Mouse (Mus musculus) thymus, postnatal 36 days (tissue): ENCODE data around the gene Prkce.
A peak's percentile ranks its signal among the peaks of the same experiment; 100 is the strongest.

ENCODE experiments used
- DNase-seq, 2 experiments: peaks; one replicate each; pipeline ENCODE4 v3.0.0; 2022; ENCODE audit warnings: mixed read lengths in 2 of 2

Gene Prkce

DNA sequence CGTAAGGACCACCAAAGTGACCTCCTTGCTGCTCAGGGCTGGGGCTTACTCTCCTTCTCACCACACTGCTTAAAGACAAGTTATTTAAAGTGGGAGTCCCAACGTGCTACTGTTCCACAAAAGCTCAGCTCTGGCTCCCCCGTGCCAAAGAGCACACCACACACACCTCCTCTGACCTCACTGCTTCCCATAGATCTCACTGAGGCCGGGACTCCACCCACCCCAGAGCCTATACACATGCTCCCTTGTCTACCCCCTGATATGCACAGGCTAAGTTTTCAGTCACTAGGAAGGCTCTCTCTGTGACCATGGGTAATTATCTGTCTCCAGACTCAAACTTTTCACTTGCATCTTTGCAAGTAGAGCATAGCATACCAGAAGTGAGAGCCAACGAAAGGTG, 170.7 kb downstream of the Prkce start:
- no peak for DNase-seq

DNA sequence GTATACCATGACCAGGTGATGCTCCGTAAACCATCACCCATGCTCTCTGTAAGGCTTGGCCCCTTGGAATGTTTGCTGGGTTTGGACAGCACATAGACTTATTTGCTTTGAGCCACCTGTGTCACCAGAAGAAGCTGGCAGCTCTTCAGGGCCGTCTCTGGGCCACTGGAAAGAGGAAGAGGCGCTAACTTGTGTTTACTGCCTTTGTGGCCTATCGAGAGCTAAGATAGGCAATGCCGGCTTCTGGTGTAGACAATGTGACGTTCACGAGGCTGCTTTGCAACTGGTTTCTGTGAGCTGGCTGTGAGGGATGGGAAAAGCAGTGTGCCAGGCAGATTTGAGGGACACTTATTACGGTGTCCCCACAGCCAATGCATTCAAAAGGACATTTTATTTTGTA, 176.4 kb downstream of the Prkce start:
- DNase-seq: peak in 1 of 2 experiments; percentile 6

DNA sequence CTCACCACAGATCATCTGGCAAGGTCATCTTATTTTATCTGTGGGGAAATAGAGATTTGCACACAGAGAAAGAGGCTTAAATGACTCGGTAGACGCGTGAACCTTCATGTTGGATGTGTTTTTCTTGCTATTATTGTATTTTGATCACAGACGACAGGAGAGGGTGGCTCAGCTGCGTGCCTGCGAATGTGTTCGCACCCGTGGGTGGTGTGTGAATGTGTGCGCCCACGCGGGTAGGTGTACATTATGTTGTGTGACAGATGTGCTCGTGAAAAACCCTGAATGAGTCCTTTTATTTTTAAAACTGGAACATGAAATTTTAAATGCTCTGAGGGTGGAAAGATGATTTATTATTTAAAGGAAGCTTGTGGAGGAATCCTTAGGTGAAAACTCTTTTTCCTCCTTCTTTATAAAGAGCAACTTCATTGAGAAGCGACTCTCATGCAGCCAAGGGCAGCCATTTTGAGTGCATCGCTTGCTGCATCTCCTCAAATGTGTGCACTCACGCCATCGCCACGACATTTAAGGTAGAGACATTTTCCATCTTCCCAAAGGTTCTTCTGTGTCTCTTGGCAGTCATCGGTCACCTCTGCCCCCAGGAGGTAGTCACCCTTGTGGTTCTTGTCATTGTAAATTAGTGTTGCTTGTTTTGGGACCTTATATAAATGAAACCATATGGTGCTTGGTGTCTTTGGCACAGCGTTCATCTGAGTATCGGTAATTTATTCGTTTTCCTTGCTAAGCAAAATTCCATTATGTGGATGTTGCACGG, 177.8 kb downstream of the Prkce start:
- DNase-seq: peak in 1 of 2 experiments; percentile 0

DNA sequence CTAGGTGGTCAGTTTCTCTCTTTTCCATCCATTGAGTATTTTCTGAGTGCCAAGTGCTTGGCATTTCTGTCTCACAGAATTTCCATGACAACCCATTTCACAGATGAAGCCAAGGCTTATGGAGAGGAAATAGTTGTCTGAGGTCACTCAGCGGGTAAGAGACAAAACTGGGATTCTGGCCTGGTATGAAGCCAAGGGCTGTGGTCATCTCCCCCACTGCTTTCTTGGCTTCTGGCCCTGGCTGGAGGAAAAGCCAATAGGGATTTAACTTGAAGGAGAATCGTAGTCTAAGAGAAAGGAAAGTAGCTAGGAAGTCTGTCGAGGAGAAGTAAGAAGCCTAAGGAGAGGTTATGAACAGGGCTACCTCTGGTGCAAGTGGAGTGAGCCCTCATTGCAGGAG, 182.7 kb downstream of the Prkce start:
- no peak for DNase-seq

DNA sequence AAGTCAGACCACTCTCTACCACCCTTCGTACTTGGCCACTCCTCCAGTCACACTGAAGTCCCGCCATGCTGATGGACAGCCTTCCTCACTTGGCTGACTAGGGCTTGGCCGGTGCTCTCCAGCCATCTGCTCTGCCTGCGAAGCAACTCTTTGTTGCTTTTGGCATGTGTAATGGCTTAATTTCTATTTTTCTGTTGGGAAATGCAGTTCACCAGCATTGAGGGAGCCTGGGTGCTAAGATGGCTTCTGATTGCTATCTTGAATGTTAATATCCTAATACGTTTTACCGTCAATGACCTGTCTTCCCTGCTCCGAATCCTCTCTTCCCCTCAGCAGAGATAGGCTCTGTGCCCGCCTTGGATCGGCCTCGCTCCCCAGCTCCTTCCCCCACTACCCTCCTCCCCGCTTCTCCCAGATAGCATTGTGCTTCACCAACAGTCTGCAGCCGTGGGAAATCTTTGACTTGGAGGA, 183.2 kb downstream of the Prkce start:
- no peak for DNase-seq

DNA sequence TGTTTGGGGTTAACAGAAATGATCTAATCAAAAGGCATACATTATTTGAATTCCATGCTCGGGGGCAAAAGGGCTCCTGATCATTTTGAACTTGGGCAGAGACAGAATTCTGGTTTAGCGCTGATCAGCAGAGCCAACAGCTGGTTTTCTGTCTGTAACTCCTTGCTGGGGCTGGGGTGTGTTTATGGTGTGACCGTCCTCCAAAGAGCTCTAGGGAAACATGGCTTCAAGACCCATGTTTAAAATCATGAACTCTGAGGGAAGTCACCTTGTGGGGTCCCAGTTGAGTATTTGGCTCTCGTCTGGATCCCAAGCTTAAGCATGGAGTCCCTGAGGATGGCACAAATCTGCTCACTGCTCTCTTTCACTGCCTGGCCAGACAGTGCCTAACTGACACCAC, 183.7 kb downstream of the Prkce start:
- no peak for DNase-seq

DNA sequence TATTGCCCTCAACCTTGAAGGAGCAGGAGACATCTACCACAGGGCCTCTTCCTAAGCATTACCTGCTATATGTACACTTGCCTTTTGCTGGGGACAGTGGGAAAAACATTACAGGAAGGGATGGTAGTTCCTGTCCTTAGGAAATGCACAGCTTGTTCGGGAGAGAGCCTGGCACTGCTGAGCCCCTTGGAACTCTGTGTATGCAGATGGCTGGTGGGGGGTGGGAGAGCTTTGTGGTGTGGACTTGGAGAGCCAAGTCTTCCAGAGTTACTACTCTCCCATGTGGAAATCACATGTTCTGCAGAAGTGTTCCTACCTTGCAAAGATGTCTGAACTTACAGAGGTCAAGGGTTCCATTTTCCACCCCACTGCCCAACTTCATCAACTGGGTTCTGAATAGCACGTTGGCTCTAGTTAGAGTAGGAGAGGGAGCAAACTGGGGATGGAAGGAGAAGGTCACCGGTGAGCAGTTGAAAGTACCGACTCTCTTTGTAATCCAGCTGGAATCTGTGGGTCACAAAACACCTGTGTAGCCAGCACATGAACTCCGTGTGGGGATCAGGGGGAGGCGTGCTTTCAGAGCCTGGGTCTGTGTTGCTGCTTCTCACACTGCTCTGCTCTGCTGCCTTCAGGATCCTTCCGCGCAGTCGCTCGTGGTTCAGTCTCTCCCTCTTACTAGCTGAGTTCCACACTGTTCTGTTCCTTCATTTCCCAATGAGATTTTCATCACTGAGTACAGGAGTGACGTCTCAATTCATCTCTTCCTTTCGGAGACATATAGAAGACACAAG, 184.9 kb downstream of the Prkce start:
- no peak for DNase-seq

DNA sequence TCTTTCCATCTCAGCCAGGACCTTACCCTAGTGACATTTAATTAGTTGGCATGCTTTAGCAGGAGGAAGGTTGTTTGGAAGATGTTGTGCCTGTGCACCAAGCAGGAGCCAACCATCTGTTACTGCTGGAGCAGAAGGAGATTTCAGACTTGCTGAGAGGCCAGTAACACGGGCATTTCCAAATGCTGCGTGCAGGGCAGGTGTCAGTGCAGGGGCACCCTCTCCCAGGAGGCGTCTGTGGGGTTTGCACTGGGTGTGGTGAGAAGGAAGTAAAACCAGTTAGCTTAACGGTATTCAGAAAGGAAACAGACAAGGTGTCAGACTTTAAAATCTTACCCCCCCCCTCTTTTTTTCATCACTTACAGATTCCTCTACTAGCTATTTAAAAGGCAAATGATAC, 186.1 kb downstream of the Prkce start:
- peak; percentile 34 to 52 for DNase-seq

DNA sequence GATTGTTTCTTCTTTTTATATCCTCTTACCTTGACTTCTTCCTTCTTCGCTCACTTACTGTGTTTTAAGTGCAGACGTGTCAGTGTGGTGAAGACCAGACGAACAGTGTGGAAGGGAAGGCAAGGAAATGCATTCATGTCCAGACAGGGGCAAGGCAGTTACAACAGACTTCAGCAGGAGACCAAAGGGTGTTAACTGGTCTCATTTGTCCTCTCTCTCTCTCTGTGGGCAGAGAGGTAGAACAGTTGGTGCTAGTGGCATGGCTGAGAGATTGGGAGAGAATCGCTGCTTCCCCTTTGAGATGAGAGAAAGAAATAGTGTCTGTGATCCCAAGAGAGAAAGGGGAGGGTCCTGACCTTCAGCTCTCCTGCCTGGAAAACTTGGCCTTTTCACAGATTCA, 186.5 kb downstream of the Prkce start:
- no peak for DNase-seq

DNA sequence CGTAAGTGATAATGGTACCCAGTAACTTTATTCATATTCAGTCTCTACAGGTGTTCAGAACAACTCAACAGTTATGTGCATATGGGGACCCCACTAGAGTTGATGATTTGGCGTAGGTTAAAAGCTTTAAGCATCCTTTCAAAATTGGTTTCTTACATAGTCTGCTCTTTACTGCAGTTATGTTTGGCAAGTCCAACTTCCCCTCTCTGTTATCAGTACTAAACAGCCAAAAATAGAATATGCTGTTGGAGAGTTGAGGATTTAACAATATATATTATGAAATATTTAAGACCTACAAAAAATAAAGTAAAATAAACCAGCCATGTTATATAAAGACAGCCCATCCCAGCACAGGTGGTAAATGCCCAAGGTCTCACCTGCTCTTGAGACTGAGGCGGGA, 187.3 kb downstream of the Prkce start:
- no peak for DNase-seq

DNA sequence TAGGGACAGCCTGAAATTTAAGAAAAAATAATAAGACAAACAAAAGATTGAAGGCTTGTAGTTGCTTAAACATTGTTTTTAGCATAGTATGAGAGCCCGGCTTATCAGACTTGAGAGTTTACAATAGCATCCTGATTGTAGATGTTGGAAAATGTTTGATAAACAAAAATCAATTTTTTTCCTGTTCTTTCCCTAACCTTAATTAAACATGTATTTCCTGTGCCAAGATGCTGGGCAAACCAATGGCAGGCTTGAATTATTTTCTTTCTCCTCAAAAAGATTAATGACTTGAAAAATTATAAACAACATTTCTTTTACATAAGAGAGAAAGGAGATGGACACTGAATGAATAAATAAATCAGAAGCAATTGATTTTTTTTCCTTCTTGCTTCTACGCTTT, 187.7 kb downstream of the Prkce start:
- no peak for DNase-seq

DNA sequence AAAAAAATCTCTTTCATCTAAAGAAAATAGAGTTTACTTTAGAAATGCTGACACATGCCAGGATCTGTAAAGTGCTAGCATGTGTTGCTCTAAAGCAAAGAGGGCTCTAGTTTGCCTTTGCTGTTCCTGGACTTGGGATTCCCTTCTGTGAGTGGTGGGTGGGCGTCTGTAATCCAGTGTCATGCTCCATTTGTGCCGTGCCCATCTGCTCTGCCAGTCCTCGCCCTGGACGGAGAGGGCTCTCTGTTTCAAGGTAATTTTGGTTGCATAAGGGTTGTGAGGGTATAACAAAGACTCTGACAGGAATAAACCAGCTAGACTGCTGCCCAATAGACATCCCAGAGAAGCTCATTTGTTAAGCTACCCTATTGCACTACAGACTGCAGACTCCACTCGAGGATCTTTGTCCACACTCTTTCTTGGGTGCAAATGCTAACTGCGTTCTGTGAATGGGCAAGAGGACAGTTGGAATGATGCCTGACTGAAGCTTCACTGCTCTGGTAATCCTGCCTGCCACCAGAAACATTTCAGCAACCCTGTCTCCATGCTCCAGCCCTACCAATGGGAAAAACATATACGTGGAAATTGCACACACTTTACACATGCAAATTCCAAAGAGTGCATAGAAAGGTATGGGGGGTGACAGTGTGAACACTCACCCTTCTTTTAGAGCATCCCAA, 188.3 kb downstream of the Prkce start:
- DNase-seq: no peak

DNA sequence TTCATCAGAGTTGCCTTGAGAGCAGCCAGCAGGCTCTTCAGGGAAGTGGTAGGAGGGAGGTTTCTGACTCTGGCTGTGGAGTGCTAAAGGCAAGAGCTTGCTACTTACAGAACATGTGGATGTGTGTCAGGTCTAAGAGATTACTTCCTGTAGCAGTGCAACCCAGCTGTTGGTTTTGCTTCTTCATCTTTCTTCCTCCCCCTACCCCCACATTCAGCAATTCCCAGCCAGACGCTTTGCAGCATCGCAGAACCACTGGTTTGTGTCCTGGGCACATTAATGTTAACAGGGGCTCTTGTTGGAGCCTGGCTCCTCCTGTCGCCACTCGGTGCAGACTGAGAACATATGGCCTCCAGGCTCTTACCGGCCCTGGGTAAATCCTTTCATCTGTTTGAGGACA, 190.8 kb downstream of the Prkce start:
- peak; percentile 12 to 20 for DNase-seq

DNA sequence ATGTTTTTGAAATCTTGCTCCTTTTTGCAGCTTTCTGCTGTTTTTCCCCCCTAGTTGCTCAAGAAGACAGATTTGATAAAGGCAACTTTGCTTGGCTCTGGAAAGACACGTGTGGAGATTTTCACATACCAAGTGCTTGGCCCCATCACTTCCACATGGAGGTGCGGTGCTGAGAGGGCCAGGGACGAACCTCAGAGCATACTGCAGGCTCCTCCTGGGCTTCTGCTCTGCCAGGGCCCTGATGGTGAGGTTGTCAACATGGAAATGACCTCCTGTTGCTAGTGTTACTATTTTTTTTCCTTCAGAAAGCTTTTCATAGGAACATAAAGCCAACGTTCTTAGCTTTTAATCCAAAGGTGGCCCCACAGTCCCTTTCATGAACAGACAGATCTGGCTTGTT, 191.3 kb downstream of the Prkce start:
- DNase-seq: no peak

DNA sequence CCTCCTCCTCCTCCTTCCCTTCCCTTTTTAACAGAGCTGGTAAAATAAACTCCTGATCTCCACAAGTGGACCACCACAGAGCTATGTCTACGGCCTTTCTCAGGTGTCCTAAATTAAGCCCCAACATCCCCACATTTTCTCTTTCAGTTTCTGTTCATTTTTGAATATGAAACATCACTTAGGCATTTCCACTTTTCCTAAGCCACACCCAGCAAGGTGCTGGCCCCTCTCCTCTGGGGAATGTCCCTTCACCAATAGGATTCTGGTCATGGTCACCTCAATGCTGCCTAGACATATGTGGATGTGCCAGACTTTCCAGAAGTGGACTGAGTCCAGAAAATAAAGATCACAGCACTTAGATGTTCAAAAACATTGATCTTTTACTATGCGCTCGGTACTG, 193.3 kb downstream of the Prkce start:
- no peak for DNase-seq

DNA sequence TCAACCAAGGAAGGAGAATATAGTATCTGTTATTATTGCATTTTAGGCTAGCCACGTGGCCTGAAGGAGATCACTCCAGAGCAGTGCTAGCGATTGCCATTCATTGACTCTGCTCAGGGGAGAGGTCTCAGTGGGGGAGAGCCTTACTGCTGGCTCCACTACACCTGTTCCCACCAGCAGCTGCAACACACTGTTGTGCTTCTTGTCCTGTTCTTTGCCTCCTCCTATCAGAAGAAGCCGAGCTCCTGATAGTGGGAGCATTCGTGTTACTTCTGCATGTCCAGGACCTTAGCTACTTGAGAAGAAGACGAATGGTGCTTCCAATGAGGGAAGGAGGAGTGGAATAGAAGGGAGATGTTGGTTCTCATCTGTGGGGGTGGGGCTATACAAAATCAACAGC, 195.8 kb downstream of the Prkce start:
- no peak for DNase-seq

DNA sequence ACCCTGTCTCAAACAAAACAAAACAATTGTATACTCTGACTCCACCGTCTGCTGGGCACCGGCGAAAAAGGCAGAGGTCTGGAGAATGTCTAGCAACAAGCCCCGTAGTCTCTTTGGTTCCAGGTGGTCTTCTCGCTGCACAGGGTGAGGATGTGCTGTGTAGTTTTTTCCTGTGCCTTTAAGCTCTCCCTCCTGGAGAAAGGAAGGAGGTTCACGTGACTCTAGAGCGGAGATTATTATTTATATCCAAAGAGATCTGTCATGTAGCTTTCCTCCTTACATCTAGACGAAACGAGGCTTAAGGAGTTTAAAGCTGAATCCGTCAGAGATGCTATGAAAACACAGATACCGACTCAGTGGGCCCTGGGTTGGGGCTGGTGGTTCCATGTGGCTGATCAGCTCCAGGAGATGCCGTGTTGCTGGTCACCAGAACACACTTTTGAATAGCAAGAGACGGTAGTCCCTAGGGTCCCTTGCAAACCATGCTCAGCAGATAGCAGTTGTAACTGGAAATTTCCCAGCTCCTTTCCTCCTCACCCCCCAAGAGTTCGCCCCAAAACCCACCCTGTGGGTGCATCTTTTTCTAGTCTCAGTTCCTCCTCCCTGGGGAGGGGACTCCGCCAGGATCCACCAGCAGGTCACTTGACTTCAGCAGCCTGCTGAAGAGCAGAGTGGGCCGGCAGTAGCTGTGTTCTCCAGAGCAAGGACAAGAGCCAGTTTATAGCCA, 196.9 kb downstream of the Prkce start:
- no peak for DNase-seq

DNA sequence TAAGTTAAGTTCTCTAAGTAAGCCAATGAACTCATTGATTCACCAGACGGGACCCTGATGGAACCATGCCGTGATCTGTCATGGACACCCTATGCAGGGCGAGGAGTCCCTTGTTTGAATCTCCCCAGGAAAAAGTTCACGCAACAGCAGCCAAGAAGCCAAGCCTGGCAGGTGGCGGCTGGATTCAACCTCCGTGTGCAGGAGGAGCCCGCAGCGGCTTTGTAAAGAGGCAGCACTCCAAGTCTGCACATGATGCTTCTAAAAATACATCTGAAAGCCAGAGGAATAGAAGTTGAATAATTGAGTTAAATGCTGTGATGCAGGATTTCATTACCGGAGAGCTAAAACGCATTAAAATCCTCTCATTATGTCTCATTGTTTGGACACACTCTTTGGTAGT, 199.3 kb downstream of the Prkce start:
- DNase-seq: no peak

DNA sequence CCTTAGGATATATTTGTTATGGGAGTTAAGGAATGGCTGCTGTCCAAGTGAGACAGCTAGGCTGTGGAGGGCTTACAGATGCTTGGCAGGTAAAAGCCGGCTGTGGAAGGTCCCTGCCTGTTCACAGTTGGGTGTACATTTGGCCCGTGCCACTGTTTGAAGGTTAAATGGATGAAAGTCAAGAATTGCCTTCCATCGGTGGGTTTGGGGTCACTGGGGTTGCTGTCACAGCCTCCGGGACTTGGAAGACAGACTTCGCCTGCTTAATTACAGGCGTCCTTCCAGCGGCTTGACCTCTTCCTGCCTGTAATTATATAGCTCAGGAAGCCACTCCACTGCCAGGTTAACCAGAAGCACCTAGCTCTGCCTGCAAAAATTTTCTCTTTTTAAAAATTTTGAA, 200.1 kb downstream of the Prkce start:
- no peak for DNase-seq

DNA sequence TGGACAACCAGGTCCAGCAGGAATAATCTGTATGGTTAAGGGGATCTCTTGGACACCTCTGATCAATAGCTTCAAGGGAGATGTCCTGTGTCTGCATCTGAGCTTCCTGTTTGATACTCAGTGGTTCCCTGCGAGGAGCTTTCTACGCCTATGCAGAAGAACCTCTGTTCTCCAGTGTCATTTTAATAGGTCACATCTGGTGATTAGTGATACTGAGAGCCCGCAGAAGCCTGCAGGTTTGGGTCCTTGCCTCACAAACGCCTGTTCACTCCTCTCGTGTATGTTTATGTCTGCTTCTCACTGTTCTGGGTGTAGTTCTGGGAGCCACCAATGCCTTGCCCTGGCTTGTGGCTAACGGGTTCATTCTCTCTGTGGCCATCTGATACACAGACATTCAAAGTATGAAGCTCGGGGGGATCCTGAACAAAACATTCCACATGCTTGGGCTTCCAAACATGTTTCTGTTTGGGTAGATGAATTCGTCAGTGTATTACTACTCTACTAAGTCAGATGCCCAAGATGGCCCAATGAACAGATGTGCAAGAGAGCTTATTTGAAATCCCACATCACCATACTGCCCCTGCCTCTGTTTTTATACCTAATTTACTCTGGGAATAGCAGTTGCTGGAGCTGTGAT, 202.6 kb downstream of the Prkce start:
- no peak for DNase-seq

DNA sequence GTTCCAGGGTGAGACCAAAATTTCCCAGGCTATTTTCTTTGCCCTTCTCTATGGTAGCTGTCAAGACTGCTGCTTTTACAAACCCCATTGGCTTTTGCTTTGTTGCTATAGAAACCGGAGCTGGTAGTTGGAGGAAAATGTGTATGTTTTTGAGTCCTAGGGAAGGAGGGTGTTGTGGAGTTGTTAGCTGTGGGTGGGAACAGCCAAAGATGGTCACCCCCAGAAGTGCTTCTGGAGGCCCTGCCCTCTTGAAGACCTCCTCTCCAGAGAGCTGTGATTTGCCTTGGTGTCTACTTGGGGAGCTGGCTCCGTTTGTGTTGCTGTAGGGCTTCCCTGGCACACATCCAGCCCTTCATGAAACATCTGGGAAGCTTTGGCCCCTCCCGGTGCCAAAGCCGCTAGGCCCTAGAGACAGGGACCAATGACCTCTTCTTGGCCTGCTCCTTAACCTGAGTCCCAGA, 203.5 kb downstream of the Prkce start:
- DNase-seq: no peak

DNA sequence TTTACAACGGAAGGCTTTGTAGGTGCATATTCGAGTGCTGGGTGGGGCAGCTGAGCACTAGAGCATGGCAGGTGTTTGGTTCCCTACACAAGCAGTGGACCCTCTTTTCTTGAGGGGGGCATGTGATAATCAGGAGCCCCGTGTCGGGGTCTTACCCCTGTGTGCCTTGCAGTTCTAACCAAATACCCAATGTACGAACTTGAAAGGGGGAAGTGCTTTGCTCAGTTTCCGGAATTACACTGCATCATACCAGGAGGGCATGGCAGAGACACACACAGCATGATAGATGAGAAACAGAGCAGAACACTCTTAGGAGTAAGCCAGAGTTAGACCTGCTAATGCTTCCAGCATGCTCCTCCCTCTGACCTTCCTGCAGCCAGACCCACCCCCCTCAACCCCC, 208.8 kb downstream of the Prkce start:
- no peak for DNase-seq
